Mouse (Mus musculus): ENCODE data around the gene AW549877. TPM values are rescaled to one million over a fixed set of nuclear protein-coding genes. Genes with fewer than 3 reads are reported as not detected.

Gene AW549877
- polyA plus RNA-seq, 2 experiments = 46.3 to 59.9 TPM

GRCm38 (mm10) chr15:3938132-3938531 lies 57.4 kb downstream of the AW549877 start:
- DNase-seq (ENCODE audit: low spot score) (no peak), ATAC-seq (ENCODE audit: low FRiP score, low read depth) (no peak)
- Histone ChIP-seq H3K9ac (ENCODE audit: low read depth, low read length, severe bottlenecking) (no peak overlapping the region), H3K4me2 (replicated peaks; ENCODE audit: low read depth, low read length, severe bottlenecking) (no peak overlapping the region), H3K27ac (replicated peaks; ENCODE audit: low read depth, low read length) (no peak overlapping the region), H3K9me3 (ENCODE audit: control insufficient read depth, low read length) (no peaks in the 10 kb centered on the region), H3K27me3 (ENCODE audit: control insufficient read depth, insufficient read depth, low read length) (no peaks in the 10 kb centered on the region), H3K4me1 (ENCODE audit: control insufficient read depth, insufficient read depth, low read length) (no peaks in the 10 kb centered on the region), H3K36me3 (ENCODE audit: control insufficient read depth, insufficient read depth, low read length) (no peaks in the 10 kb centered on the region), H3K4me3 (replicated peaks; ENCODE audit: low read length) (no peak overlapping the region)
- WGBS = 94% methylated on average over 2 of the region's 2 CpGs
- TF ChIP-seq POLR2A (IDR thresholded peaks at IDR 0.05; ENCODE audit: borderline replicate concordance, extremely low read depth, insufficient read depth, insufficient read length) = no peak

- Histone ChIP-seq H3K4me2 (replicated peaks; ENCODE audit: low read depth, low read length, severe bottlenecking) (no peak overlapping the region), H3K4me3 (replicated peaks; ENCODE audit: low read length) (no peak overlapping the region), H3K4me1 (ENCODE audit: control insufficient read depth, insufficient read depth, low read length) (no peaks in the 10 kb centered on the region), H3K27me3 (ENCODE audit: control insufficient read depth, insufficient read depth, low read length) (no peaks in the 10 kb centered on the region), H3K9me3 (ENCODE audit: control insufficient read depth, low read length) (no peaks in the 10 kb centered on the region), H3K27ac (replicated peaks; ENCODE audit: low read depth, low read length) (no peak overlapping the region), H3K36me3 (ENCODE audit: control insufficient read depth, insufficient read depth, low read length) (no peaks in the 10 kb centered on the region), H3K9ac (ENCODE audit: low read depth, low read length, severe bottlenecking) (no peak overlapping the region)
- WGBS = 92% methylated on average over 3 of the region's 3 CpGs
- DNase-seq (ENCODE audit: low spot score) (no peak), ATAC-seq (ENCODE audit: low FRiP score, low read depth) (no peak)
- no peak for TF ChIP-seq POLR2A (IDR thresholded peaks at IDR 0.05; ENCODE audit: borderline replicate concordance, extremely low read depth, insufficient read depth, insufficient read length)
Observed at GRCm38 (mm10) chr15:3936056-3936455, 59.5 kb downstream of the AW549877 start.

- Histone ChIP-seq H3K4me2 (replicated peaks; ENCODE audit: low read depth, low read length, severe bottlenecking) (no peak overlapping the region), H3K9ac (ENCODE audit: low read depth, low read length, severe bottlenecking) (no peak overlapping the region), H3K27me3 (ENCODE audit: control insufficient read depth, insufficient read depth, low read length) (no peaks in the 10 kb centered on the region), H3K27ac (replicated peaks; ENCODE audit: low read depth, low read length) (no peak overlapping the region), H3K36me3 (ENCODE audit: control insufficient read depth, insufficient read depth, low read length) (no peaks in the 10 kb centered on the region), H3K9me3 (ENCODE audit: control insufficient read depth, low read length) (no peaks in the 10 kb centered on the region), H3K4me3 (replicated peaks; ENCODE audit: low read length) (no peak overlapping the region), H3K4me1 (ENCODE audit: control insufficient read depth, insufficient read depth, low read length) (no peaks in the 10 kb centered on the region)
- ATAC-seq (ENCODE audit: low FRiP score, low read depth) (no peak), DNase-seq (ENCODE audit: low spot score) (no peak)
- 75% methylated on average over 4 of the region's 4 CpGs for WGBS
- no peak for TF ChIP-seq POLR2A (IDR thresholded peaks at IDR 0.05; ENCODE audit: borderline replicate concordance, extremely low read depth, insufficient read depth, insufficient read length)
Observed at GRCm38 (mm10) chr15:3933466-3933865, 62.1 kb downstream of the AW549877 start.

Other genes starting within 250 kb of the AW549877 start
- 9.5 and 11.2 TPM in 2 replicates for gene Fbxo4, start 16.2 kb downstream of the AW549877 start, polyA plus RNA-seq (2012; rRNA removed)
- 12.5 and 13.0 TPM in 2 replicates for gene Fbxo4, start 16.2 kb downstream of the AW549877 start, polyA plus RNA-seq (2014; fragmentation: Nextera tagmentation; extraction: Ambion mirVana)
- 58.6 and 75.4 TPM in 2 replicates for gene Oxct1, start 30.6 kb upstream of the AW549877 start, polyA plus RNA-seq (2012; rRNA removed)
- gene Oxct1, start 30.6 kb upstream of the AW549877 start, polyA plus RNA-seq (2014; fragmentation: Nextera tagmentation; extraction: Ambion mirVana) = 252 and 255 TPM in 2 replicates

Measured in limb, embryonic 14.5 days (tissue).